Mouse (Mus musculus) adrenal gland, adult 2 months (tissue): ENCODE results near the gene Hes1. TPM values are rescaled to one million over a fixed set of nuclear protein-coding genes. Genes with fewer than 3 reads are reported as not detected.

ENCODE experiments used
- DNase-seq: peaks from one replicate; pipeline ENCODE4 v3.0.0; 2021
- polyA plus RNA-seq: library from polyadenylated mRNA; depleted of rRNA; stranded (reverse); fragments of >200 nt; gene quantifications from 2 replicates; pipeline ENCODE4 v1.2.3, GENCODE M21; 2012
- total RNA-seq, 2 experiments: library from RNA; stranded (reverse); gene quantifications; 2 replicates each; pipeline ENCODE4 v1.2.3; 2021

Hes1 gene
- total and polyA plus RNA-seq, 3 experiments, result 13.3 to 199 (median 40.9) TPM

DNA sequence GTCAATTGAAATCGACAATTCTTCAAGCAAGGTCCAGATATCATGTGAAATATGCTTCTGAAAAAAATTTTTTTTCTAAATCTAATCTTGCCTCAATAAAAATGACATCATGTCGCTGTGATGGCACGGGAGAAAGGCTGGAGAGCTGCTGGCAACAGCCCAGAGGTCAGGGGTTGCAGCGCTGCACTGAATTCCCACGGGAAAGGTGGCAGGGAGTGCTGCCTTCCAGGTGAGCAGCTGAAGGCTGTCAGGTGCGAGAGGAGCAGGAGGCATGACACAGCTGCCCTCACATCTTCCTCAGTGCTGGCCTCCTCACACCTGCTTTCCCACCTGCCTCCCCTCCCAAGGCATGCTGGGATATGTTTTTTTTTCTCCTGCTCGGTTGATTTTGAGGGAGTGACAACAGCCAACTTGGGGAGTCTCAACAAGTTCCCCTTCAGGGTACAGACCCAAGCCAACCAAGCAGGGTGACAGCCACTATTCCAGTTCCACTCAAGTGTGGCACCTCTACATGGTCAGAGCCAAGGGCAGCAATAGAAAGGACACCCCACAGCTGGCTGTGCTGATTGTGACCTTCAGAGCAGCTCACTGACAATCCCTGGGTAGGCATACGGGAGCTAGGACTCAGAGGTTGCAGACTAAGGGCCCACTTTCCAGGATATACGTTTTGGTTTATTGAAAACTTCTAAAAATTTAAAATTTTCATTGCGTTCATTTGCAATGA is 13.3 kb upstream of the Hes1 start:
- DNase-seq, result no peak

DNA sequence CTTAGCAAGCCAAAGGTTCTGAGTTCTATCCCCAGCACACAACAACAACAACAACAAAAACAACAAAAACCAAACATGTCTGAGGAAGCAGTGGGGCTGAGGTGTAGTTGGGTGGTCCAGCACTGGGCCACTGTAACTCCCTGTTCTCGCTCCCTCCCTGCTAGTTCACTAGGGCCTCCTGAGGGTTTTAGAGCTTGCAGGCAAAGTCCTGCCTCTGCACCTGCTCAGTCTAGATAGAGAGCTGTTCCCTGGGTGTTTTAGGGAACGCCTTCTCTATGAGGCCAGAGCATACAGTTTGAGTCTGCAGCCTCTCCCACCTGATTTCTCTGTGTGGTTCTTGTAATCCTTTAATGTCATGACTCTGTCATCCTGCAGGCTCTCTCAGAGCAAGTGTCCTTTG is 11.9 kb upstream of the Hes1 start:
- no peak for DNase-seq

GRCm38 (mm10) chr16:30052839-30053511 is 11.2 kb upstream of the Hes1 start:
- no peak for DNase-seq

GRCm38 (mm10) chr16:30054541-30054940 is 9.6 kb upstream of the Hes1 start:
- peak; percentile 32 for DNase-seq

DNA sequence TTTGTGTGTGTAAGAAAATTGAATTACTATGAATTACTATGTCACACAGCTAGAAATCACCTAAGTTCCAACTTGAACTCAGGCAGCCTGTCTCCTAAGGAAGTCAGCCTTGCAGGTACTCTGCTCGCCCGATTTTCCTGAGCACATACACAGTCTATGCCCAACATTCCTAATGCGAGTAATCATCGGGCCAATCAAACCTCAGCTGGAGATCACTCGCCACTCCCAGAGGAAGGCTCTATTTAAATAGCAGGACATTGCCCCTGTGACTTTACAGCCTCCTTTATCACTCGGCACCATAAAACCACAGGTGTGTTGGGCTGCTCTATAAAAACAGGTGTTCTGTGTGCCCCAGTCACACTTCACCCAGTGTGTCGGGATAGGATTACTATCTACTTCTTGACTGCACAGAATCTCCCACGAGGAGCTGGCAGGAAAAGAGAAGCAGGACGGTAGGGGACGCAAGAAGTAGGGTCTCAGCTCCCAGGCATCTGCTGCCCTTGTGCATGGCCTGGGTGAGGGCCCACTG is 8.8 kb upstream of the Hes1 start:
- no peak for DNase-seq

DNA sequence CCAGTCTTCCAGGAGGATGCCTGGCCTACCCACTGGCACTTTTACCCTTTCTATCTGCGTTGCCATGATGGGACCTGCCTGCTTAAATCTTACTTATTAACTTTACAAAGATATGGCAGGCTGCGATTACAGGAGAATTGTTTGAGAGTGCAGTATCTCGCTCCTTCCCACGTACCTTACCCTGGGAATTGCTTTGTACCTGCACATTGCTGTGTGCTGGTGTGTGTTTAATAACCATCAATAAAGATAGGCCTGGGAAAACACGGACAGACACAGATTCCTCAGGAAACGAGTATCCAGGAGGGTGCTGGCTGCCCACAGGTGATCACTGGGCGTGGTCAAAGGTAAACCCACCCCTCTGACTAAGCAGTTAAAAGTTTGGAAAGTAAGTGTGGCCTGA is 8.3 kb upstream of the Hes1 start:
- DNase-seq, result no peak

DNA sequence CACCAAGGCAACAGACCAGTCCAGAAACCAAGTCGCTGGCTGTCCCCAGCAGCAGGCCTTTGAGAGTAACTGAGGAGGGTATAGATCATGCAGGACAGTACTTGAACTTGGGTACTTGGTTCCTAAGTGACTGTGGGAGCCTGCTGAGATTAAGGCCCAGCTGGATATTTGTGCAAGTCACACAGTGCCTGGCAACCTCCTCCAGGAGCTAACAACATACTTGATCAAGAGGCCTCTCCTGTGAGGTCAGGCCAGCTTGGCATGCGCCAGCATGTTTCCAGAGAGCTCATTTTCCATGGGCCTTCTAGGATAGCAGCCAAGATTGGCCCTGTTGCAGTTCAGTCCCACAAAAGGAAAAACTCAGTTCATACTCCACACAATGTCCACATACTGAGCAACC is 7.3 kb upstream of the Hes1 start:
- peak; percentile 31 for DNase-seq

- peak; percentile 52 for DNase-seq
Observed at GRCm38 (mm10) chr16:30058974-30059717, 5.0 kb upstream of the Hes1 start.

- DNase-seq, result no peak
Observed at GRCm38 (mm10) chr16:30060412-30060811, 3.8 kb upstream of the Hes1 start.

- DNase-seq, result no peak
Observed at GRCm38 (mm10) chr16:30062242-30063030, 1.7 kb upstream of the Hes1 start.

GRCm38 (mm10) chr16:30063121-30063881 is 883 bp upstream of the Hes1 start:
- peak; percentile 88 for DNase-seq

DNA sequence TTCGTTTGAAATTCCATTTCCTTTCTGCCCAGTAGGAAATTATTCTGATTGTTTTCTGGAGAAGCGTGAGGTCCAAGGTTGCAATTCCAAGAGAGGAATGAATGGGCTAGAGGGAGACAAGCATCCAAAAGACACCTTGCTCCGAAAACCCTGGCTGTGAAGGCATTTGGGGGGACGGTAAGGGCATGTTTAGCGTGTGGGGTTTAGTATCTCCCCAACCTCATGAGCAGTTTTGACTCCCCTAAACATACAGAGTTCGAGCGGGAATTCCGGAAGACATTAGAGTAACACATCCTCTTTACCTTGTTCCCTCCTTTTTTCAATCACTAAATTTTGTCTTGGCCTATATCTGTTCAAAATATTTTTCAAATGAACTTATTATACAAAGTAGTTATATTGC is 429 bp downstream of the Hes1 start:
- no peak for DNase-seq

GRCm38 (mm10) chr16:30065077-30065476 is 893 bp downstream of the Hes1 start:
- peak; percentile 97 for DNase-seq

GRCm38 (mm10) chr16:30065537-30066183 is 1.5 kb downstream of the Hes1 start:
- DNase-seq, result peak; percentile 25

DNA sequence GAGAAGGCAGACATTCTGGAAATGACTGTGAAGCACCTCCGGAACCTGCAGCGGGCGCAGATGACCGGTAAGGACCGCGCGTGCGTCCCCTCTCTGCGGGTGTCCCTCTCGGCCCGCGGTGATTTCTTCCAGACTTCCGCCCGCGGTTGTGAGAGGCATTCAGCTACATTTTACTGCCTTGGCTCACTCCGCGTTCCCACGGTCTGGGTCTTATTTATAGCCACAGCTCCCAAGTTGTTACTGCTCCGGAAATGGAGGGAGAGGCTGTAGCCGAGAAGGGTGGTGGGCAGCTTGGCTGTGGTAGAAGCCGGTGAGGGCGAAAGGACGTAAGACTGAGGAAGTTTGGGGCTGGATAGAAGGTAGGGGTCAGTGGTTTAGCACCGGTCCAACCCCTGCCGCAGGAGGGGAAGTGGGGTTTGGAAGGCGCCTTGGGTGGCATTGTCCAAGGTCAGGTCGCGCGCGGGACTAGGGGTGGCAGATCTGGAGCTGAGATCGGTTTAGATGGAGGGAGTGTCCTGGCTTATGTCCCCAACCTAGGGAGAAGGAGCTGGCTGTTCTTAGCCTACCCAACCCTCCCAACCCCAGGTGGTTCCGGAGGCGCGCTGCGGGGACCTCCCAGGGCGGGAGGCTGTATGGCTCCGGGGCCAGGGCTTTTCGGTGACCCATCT is 2.1 kb downstream of the Hes1 start:
- peak; percentile 85 for DNase-seq

DNA sequence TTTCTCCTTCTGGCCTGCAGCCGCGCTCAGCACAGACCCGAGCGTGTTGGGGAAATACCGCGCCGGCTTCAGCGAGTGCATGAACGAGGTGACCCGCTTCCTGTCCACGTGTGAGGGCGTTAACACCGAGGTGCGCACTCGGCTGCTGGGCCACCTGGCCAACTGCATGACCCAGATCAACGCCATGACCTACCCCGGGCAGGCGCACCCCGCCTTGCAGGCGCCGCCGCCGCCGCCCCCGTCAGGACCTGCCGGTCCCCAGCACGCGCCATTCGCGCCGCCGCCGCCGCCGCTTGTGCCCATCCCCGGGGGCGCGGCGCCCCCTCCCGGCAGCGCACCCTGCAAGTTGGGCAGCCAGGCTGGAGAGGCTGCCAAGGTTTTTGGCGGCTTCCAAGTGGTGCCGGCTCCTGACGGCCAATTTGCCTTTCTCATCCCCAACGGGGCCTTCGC is 2.7 kb downstream of the Hes1 start:
- peak; percentile 94 for DNase-seq

DNA sequence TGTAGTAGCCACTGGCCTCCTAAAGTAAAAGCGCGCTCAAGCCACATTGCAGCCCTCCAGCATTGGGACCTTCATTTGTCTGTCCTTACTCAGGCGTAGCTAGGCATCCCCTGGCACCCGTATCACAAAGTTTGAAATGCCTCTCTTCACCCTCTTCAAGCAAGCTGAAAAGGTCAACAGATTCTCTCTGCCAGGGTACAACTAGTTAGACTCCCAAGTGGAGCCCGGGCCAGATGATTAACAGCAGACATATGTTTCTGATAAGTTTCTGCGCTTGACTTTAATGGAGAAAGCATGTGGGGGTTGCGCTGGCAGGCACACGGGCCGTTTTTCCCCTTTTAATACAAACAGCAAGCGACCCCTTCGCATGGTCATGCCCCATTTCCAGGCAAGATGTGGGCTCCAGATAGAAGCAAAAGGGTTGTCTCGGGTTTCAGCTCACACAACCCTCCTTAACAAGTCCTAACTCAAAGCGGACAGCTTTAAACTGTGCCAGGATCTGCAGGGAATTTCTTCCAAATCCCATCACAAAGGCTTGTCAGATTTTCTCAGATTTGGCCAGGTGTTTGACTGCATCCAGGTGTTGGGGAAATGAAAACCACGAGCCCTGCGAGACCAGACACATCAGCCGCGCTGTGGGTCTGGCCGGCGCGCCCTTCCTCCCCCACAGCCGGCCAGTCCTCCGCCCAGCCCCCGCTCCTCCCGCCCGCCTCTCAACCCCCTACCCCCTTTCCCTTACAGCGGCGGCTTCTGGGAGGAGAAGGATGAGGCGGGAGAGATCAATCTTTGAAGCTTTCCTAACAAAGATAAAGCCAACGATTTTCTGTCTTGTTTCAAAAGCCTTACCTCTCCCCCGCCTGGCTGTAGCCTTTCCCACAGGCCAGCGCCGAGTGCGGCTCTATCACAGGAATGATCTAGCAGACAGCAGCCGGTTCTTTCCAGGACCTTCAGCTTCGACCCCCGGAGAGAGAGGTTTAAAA is 4.1 kb downstream of the Hes1 start:
- peak; percentile 66 for DNase-seq

GRCm38 (mm10) chr16:30069580-30069949 is 5.4 kb downstream of the Hes1 start:
- DNase-seq, result peak; percentile 67
